Mouse (Mus musculus) c-Kit-positive CD71-negative TER-119-negative erythroid progenitor cells, embryonic 14.5 days (primary cell): ENCODE measurements at regions not wholly inside any gene's neighbourhood (a gene's known extent, or its start where the extent isn't known, plus 50 kb on each side); places are given as distances from the start of the nearest gene placed in this dataset.

ENCODE experiments used
- DNase-seq: peaks from one replicate; pipeline ENCODE4 v3.0.0-alpha.2; 2013; ENCODE audit warnings: low read depth

DNA sequence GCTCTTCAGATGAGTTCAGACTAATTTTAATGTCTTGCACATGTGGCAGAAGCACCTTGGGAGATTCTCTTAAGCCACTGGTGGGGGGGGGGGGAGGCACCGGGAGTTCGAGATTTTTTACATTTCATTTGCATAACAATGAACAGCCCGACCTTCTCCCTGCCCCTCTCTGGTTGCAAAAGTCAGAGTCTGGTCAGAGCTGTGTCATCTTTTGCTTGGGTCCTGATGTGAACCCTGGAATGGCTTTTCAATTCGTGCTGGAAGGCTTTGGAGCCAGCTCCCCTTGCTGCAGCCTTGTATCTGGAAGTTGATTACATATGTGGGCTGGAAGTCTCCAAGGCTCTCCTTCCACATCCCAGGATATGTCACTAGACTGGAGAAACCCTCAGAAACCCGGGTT, 365.7 kb upstream of the Tbx3 start:
- DNase-seq: no peak

DNA sequence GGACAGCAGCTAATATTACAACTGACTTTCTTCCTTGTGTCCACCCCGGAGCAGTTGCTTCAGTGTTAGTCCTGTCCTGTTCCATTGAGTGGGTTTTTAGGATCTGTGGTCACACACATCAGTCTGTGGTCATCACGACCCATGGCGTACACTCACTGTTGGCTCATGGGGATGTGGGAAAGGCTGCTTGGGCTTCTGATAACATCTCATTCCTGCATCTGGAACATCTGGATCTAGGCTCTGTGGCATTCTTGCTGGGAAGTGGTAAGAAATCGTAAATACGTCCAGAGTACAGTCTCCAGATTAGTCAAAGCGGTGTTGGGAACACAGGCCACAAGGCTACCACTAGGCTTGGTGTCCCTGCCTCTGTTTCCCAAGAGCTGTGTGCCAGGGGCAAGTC, 362.7 kb upstream of the Tbx3 start:
- no peak for DNase-seq

DNA sequence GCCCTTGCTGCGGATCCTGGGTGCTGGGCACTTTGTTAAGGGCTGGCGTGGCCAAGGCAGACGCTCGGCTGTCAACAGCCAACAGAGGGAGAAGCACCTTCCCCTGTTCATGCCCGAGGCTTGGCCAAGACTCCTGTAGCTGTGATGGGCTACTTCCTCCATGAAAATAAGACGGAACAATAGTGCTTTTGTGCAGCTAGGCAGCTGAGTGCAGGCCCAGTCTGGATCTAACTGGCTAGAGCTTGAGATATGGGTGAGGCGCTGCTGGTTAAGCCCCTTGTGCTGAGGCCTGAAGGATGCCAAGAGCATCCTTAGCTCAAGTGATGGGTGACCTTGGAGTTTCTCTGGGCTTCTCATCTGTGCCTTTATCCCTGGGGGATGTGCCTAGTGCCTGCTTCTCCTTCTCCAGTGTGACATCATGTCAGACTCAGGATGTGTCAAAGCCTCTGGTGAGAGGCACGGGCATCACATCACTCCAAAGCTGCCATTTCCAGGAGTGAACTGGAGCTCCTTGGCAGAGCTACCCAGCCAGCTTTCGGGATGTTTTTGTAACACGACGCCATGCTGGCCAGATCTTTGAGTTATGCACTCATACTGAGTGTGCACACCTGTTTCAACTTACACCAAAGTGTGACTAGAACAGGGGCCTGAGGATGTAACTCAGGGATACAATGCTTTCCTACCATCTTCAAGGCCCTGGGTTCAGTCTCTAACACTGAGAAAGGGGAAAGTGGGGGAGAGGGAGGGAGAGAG, 360.1 kb upstream of the Tbx3 start:
- no peak for DNase-seq

DNA sequence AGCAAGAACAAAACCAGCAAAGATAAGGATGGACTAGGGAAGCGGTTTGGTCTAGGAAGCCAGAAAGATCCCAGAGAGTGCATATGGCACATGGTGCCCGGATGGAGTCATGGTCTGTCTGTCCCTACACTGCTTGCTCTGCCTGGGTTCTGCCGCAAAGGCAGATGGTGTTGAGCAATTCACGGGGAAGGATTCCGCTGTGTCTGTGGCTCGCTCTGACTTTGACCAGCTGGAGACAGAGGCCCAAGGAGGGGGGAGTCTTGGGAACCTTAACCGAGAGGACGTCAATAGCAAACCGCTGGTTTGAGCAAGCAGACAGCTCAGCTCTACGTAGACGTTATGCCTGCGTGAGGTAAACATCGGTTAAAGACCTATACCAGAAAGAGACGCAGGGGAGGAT, 357.7 kb upstream of the Tbx3 start:
- no peak for DNase-seq

DNA sequence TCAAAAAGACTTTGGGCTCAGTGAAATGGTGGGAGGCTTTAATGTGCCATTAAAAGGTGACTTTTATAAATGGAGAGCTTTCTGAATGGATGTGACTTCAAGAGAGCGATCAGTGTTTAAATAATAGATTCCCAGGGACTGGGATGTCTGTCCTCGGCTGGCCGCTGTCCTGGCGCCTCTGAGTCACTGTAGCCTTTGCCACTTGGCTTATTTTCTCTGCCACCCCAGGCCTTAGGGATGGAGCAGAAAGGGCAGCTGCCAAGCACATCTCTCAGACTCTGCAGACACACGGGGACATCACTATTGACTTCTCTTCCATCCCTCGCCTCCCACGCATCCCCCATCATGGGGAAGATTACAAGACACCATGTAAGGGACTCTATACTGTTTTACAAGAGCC, 355.3 kb upstream of the Tbx3 start:
- no peak for DNase-seq

DNA sequence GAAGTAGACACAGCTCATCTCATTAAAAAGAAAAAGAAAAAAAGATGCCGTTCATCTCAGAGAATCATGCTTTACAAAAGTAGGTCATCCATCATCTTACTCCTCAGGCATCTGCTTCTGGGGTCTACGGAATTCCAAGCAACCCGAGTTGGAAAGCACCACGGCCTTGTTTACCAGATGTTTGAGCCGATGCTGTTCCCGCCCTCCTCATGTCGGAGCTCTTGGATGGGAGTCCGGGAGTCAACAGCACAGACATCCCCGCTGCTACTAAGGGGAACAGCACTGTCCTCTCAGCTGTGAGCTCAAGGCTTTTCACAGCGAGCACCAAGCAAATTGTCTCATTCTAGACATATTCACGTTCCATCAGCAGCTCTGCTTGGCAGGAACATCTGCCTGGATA, 352.9 kb upstream of the Tbx3 start:
- no peak for DNase-seq

DNA sequence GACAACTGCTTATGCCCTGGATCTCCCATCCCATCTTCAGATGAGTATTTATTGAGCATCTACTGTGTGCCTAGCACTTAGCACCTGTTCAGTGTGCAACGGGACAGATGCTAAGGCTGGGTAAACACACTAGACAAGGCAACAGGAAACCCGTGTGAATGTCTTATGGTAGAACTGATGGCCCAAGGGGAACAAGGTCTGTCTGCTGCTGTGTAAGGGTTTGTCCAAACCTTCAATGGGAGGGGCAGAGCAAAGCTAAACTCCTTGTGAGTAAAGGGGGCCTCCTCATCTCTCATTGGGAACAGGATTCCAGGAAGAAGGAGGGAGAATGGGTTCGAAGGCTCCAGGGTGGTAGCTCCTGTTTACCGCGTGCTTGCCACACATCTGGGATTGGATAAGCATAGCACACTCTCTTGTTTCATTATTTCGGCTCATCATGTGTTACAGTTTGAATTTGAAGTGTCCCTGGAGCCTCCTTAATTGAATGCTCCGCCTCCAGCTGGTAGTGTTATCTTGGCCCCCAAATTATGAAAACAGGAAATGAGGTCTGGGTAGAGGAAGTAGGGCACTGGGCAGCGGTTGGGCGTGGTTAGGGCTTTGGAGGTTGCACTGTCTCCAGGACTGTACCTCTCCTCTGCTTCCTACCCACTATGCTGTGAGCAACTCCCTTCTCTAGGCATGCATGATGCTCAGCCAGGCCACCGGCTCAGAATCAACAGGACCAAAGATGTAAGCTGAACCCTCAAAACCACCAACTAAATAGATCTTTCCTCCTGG, 348.9 kb upstream of the Tbx3 start:
- peak; percentile 46 for DNase-seq

DNA sequence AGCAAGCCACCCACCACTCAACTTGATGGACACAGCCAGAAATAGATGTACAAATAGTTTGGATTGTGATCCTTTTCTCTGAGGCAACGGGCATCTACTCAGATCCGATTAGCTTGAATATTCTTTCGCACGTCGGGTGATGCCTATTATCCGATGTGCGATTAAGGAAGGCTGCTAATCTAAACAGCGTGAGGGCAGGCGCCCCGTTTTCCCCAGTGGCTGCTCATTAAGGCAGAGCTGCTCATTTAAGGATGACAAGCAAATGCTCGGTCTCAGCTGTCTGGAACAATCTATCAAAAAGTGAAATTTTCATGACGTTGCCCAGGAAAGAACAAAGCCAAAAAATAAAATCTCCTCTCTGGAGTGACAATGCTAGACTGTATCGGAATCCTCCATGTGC, 348.1 kb upstream of the Tbx3 start:
- no peak for DNase-seq

DNA sequence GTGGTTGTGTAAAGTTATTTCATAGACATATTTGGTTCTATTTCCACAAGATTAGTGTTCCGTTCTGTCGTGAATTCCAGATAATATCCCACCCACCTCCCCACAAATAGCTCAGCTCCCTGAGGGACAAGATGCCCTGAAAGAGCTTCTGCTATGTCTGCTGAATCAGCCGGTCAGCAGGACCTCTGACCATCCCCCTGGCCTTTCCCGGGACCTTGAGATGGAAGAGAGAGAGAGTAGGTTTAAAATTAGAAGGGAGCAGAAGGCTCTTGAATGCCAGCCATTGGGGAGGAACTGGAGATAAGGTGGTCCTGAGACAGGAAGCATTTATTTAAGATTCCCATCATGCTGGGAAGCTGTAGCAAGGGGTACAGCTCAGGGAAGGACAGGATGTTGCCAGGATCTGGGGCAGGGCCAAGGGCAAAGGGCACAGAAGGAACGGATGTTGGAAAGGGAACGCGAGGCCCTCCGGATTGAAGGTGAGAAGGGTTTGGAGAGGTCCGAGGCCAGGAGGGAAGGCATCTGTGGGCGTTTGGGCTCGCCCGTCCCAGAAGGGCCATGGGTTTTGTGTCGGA, 344.7 kb upstream of the Tbx3 start:
- no peak for DNase-seq

DNA sequence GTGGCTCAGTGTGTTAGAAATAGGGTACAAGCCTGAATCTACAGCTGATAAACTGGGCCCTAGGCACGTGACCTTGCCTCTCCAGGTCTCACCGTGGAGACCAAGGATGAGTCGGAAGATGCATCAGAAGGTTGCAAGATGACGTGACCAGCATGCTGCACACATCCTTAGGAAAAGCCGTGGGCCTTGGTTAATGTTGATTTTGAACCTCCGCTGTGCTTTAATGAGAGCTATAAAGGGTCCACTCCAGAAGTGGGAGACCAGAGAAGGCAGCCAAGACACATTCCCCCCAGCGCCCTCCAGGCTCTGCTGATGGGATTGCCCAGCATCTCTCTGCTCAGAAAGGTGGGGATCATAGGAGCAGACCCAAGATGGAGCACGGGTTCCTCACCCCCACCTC, 343.6 kb upstream of the Tbx3 start:
- no peak for DNase-seq

DNA sequence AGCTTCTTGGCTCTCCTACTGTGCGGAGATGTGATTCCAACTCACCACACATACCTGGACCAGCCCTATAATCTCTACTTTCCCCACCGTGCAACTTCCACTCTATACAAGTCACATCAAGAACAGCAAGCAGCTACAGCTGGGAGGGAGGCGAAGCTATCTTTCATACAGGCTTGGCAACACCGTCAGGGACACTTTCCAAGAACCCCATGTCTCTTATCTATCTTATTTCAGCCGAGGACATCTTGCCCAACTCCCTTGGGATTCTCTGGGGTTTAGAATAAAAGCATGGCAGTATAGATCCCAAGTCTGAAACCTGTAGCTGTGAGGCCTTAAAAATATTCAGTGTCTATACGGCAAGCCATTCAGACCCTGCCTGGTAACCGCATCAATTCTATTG, 341.5 kb upstream of the Tbx3 start:
- DNase-seq: no peak

DNA sequence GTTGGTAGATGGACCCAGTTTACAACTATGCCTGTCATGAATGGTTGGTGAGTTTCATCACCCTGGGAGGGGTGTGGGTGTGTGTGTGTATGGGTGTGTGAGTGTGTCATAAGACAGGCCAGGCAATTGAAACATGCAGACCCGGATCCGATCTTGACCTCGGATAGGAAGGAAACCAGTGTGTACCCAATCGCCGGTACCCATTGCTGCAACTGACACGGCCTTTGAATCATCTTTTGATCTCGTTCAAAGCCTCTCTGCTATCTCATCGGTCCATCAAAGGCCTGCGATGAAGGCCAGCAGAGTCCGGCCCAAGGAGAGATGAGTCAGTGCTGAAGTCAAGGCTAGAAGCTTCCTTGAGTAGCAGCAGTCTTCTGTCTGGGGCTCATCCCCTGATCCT, 341.1 kb upstream of the Tbx3 start:
- DNase-seq: no peak

DNA sequence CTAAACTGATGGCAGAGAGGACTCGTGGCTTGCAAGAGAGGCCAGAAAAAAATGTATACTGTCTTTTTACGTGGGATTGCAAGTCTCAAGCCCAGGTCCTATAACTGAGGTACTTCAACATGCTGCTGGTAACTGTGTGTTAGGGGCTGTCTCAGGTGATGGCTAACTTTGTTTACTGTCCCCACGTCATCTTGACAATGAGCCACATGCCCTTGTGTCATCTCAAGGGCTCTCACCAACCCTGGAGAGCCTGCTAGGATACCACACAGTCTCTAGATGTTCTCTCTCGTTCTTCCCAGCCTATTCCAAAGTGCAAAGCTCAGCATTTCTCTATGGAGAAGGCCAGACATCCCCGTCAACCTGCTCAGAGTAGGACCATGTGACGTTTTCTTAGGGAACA, 340.6 kb upstream of the Tbx3 start:
- no peak for DNase-seq

DNA sequence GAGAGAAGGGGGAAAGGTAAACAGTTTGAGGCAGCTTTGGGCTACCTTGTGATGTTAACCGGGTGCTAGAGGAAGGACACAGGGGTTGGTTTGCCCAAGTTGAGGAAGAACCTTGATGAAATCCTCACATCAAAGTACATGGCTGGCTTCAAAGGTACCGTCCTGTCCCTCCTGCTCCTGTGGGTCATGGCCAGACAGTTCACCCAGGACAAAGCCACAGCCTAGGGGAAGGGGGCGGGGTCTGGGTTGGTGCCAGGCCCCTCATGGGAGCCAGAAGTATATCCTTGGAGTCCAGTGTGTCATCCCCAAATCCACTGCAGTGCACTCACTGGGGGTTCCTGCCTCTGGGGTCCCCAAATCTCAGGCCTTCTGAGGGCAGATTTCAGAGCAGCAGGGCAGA, 339.0 kb upstream of the Tbx3 start:
- DNase-seq: no peak

DNA sequence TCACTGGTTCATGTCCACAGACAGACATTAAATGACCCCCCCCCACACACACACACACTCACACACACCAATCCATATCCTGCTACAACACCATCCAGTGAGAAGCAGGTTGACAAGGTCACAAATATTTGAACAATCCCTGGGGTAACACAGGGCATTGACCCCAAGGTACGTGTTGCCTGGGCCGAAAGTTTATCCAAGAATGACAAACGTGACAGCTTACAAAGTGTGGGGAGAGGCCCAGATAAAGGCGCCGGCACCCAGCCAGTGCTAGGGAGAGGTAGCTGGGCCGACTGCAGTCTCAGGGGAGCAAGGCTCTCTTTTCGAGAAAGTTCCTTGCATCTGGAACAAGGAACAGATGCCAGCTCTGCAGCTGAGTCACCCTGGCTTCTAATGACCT, 337.8 kb upstream of the Tbx3 start:
- DNase-seq: no peak

DNA sequence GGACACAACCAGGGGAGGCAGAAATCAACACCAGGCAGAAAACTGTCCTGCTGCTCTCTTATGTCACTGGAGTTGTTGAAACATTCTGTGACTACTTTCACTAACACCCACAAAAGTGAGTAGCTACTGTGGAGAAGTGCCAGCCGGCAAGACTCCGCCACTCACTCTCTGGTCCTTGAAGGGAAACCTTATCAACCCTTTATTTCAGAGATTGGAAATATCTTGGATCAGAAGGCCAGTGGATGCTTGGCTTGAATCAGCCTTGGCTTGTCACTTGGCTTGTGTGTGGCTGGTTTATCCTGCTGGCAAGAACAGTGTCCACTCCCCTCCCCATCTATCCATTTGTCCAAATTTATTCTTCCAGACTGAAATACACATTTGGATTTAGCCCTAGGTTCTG, 335.3 kb upstream of the Tbx3 start:
- DNase-seq: no peak

DNA sequence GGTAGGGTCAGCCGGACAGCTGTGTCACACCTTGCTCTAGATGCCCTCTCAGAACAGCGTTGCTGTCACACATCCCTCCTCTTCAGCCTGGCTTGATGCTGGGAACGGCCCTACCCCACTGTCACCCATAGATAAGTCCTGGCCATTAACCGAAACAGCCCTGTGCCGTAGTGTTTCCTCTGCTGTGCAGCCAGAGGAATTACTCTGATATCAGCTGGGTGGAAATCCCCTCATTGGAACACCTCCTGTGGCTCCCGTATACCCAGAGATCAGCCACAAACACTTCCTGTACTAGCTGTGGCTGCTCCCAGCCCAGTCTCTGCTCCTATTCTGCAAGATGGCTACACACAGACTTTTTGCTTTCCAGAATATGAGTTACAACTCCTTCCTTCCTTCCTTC, 334.5 kb upstream of the Tbx3 start:
- no peak for DNase-seq

DNA sequence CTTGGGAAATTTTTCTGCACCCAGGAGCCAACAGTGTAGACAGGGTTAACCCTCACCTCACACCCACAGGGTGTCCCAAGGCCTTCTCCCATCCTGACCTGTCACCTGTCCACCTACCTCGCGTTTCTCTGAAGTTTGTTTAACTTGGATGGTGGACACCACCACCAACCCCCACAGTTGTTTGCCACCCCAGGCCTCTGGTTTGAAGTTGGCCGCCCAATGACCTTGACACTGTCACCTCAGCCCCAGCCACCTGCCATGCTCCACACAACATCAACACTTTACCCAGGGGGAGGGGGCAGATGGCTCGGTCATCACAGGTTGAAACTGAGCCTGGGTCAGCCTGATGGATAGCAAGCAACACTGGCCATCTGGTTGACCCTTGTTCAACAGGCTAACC, 332.7 kb upstream of the Tbx3 start:
- DNase-seq: no peak

DNA sequence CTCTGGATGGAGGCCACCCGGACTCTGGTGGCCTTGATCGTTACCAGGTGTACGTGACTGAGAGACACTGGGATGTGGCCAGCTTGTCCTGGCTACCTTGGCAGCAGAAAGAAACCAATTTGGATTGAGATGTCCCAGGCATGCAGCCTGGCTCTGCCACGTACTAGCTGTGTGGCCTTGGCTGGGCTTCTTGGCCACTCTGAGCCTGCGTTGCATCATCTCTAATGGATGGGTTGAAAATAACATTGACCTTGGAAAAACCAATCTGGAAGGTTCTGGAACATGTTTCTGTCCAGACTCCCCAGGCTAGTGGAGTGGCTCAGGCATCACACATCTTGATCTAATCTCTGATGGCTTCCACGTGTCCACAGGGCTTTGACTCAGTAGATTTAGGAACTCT, 331.8 kb upstream of the Tbx3 start:
- no peak for DNase-seq

DNA sequence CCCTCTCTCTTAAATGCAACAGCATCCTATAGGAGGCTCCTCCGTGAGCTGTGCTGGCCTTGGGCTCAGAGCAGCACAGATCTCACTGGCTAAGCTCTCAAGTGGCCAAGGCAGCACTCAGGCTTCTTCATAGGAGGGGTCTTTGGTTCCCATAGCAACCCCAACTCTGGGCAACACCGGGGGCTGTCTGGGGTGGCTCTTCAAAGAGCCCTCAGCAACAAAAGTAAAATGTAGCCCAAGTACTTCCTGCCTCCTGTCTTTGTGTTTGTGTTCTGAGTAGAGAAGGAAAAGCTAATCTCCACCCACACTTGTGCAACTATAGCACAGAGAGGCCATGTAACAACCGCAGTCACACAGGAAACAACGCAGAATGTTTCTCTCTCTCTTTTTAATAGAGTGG, 322.2 kb upstream of the Tbx3 start:
- DNase-seq: no peak

DNA sequence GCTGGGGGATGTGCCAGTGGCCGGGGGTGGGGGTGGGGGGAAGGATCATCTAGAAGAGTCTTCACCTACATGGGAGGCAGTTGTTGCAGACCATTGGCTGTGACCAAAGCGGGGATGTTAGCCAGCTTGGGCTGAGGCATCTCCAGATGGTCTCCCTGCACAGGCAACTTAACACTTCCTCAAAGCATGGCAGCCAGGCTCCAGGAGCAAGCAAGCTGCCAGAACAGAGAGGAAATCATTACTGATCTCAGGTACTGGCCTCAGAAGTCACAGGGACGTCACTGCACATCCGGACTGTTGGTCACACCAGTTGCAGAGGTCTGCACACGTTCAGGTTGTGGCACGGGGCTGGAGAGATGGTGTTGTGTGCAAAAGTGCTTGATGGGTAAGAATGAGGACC, 321.1 kb upstream of the Tbx3 start:
- no peak for DNase-seq

DNA sequence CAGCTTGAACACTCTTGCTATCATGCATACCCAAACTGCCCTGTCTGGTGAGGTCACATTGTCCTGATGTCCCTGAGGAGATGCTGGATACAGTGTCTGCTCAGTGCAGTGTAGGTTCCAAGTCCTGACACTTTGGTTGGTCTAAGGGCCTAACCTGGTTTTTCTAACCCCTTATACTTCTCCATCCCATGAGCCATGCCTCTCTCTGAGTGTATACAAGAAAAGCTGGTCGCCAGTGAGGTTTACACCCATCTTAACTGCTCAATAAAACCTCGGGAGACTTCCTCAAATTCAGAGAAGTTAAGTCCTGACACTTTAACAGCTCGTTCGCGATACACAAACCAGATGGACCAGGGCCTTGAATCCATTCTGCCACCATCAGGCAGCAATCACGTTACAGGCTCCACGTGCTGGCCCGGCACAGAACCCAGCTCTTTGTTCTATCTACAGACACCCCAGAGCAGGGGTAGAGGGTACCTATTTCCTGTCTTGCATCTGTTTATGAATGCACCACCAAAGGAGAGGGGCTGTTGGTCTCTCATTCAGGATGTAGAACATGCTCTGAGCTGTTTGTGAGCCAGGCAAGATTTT, 320.0 kb upstream of the Tbx3 start:
- no peak for DNase-seq

DNA sequence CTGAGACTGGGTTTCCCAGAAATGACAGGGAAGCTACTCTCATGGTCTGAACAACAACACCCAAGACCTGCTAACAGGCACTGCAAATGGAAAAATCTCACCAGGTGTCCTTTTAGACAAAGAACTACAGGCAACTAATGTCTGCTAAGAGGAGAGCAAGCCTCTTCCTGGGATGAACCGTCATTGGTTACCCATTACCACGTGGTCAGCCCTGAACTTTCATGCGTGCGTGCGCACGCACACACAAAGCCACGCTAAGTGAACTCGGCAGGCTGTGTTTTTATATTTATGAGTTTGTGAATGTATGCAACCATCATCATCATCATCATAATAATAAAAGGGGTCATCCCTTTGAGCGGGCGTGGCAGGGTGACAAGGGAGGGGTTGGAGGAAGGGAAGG, 315.0 kb upstream of the Tbx3 start:
- DNase-seq: no peak
